Mouse (Mus musculus) lung, adult 18-20 months (tissue): ENCODE measurements around the gene Unc5cl.

ENCODE experiments used
- DNase-seq, 2 experiments: peaks; one replicate each; pipeline ENCODE4 v3.0.0; 2022; ENCODE audit warnings: mixed read lengths in 2 of 2

Gene Unc5cl

GRCm38 (mm10) chr17:48454688-48455087, at the start of gene Unc5cl:
Gene Unc5cl, plus strand, starts transcription at chr17:48454901.
- peak; percentile 26 to 53 for DNase-seq

GRCm38 (mm10) chr17:48407154-48407553, 47.5 kb upstream of the Unc5cl start:
- no peak for DNase-seq

- no peak for DNase-seq
These were observed 46.7 kb upstream of the Unc5cl start for GRCm38 (mm10) chr17:48407910-48408525.

- peak; percentile 82 to 84 for DNase-seq
These were observed 46.0 kb upstream of the Unc5cl start for GRCm38 (mm10) chr17:48408526-48409291.

GRCm38 (mm10) chr17:48409380-48410298, 45.1 kb upstream of the Unc5cl start, which contains the start of the genes Nfya and Oard1:
Gene Nfya, minus strand, starts transcription at chr17:48409906.
Gene Oard1, plus strand, starts transcription at chr17:48410014.
- peak; percentile 99 for DNase-seq

GRCm38 (mm10) chr17:48410299-48410785, 44.4 kb upstream of the Unc5cl start:
- DNase-seq, result no peak

- DNase-seq, result no peak
These were observed 43.5 kb upstream of the Unc5cl start for GRCm38 (mm10) chr17:48411241-48411640.

GRCm38 (mm10) chr17:48416011-48416410, 38.7 kb upstream of the Unc5cl start:
- DNase-seq, result no peak

GRCm38 (mm10) chr17:48416425-48417195, 38.1 kb upstream of the Unc5cl start:
- DNase-seq, result peak; percentile 33 to 45

- DNase-seq, result no peak
These were observed 37.2 kb upstream of the Unc5cl start for GRCm38 (mm10) chr17:48417521-48417920.

GRCm38 (mm10) chr17:48418174-48418573, 36.5 kb upstream of the Unc5cl start:
- no peak for DNase-seq

- no peak for DNase-seq
These were observed 35.9 kb upstream of the Unc5cl start for GRCm38 (mm10) chr17:48418781-48419180.

- no peak for DNase-seq
These were observed 35.1 kb upstream of the Unc5cl start for GRCm38 (mm10) chr17:48419571-48419970.

- no peak for DNase-seq
These were observed 30.5 kb upstream of the Unc5cl start for GRCm38 (mm10) chr17:48424237-48424636.

GRCm38 (mm10) chr17:48425823-48426612, 28.7 kb upstream of the Unc5cl start:
- peak; percentile 13 to 31 for DNase-seq

- DNase-seq, result no peak
These were observed 27.5 kb upstream of the Unc5cl start for GRCm38 (mm10) chr17:48426991-48427750.

- no peak for DNase-seq
These were observed 26.7 kb upstream of the Unc5cl start for GRCm38 (mm10) chr17:48427852-48428530.

- DNase-seq, result no peak
These were observed 24.3 kb upstream of the Unc5cl start for GRCm38 (mm10) chr17:48430394-48430793.

- no peak for DNase-seq
These were observed 23.6 kb upstream of the Unc5cl start for GRCm38 (mm10) chr17:48431054-48431453.
